In genomic region chr16:33169471-33170034, GRCm38 (mm10) we compare ENCODE assay signal across 18 mouse cellular contexts. TPM values are rescaled to one million over a fixed set of nuclear protein-coding genes. Genes with fewer than 3 reads are reported as not detected.
A peak's percentile ranks its signal among the peaks of the same experiment; 100 is the strongest.
DNase-seq lines count a peak whose midpoint lies in the region; ATAC-seq and TF ChIP-seq lines count a peak whose summit lies in the region.
"Had no signal": no experiment of that assay in that cellular context is flagged by ENCODE, and none has a peak within 500 bp of the region (broad histone marks: within the 10 kb centered on the region; RNA-seq: fewer than 3 reads in every experiment).

No protein-coding gene starts in this region.

- TF ChIP-seq EP300 in liver, postnatal 0 days (IDR thresholded peaks at IDR 0.05; ENCODE audit: low read depth), result no peak

- peak overlapping the region; percentile 21 for H3K4me3 ChIP-seq in liver, postnatal 0 days (ENCODE audit: low read depth, low read length)
- H3K4me3 ChIP-seq: embryonic facial prominence, embryonic 10.5 days; forebrain, embryonic 10.5 days; heart, adult 2 months; heart, embryonic 12.5 days; hindbrain, embryonic 10.5 days had no signal

- H3K36me3 ChIP-seq in liver, postnatal 0 days (replicated peaks; ENCODE audit: insufficient read depth, low read length), result no peaks in the 10 kb centered on the region
- H3K36me3 ChIP-seq: embryonic facial prominence, embryonic 10.5 days; forebrain, embryonic 10.5 days; heart, embryonic 12.5 days; hindbrain, embryonic 10.5 days had no signal

- no peaks in the 10 kb centered on the region for H3K27me3 ChIP-seq in liver, postnatal 0 days (ENCODE audit: insufficient read depth, low read length)
- H3K27me3 ChIP-seq: heart, embryonic 12.5 days had no signal

- H3K27ac ChIP-seq in liver, postnatal 0 days (ENCODE audit: low read depth), result peak overlapping the region; percentile 83
- H3K27ac ChIP-seq: embryonic facial prominence, embryonic 10.5 days; forebrain, embryonic 10.5 days; heart, adult 2 months; hindbrain, embryonic 10.5 days; hindbrain, embryonic 14.5 days had no signal

- no peaks in the 10 kb centered on the region for H3K9me3 ChIP-seq in liver, postnatal 0 days (ENCODE audit: low read length)
- H3K9me3 ChIP-seq: embryonic facial prominence, embryonic 10.5 days; forebrain, embryonic 10.5 days; hindbrain, embryonic 10.5 days had no signal

- peak; percentile 46 for DNase-seq in adrenal gland, postnatal 14 days
- no peak for DNase-seq in adrenal gland, postnatal 25 days
- peak; percentile 68 for DNase-seq in liver, postnatal 0 days
- no peak for DNase-seq in liver
- DNase-seq in adipocyte (ENCODE audit: low spot score), result peak; percentile 61
- no peak for DNase-seq in heart, adult 8-10 months (ENCODE audit: low spot score)
- DNase-seq: cerebellum, adult 2 months; cerebellum, postnatal 10 days; gastrocnemius, postnatal 36 days; heart, adult 2 months had no signal

- WGBS in liver, postnatal 0 days (ENCODE audit: insufficient replicate concordance), result 53% methylated on average over 8 of the region's 8 CpGs

- peak; percentile 83 for ATAC-seq in liver, postnatal 0 days
- 0 out of 2 replicates have a peak, but pooled peaks have one; percentile 20 for ATAC-seq in granulocyte monocyte progenitor cell, adult 5-6 weeks (replicated peaks; ENCODE audit: poor library complexity, severe bottlenecking)
- no peak for ATAC-seq in erythroid progenitor cell, adult 5-6 weeks (replicated peaks; ENCODE audit: low FRiP score, poor library complexity, severe bottlenecking)
- ATAC-seq: forebrain, embryonic 14.5 days had no signal

- H3K4me2 ChIP-seq in liver, postnatal 0 days (ENCODE audit: low read depth, low read length), result peak overlapping the region; percentile 55; the same call in 1 of the 2 replicates
- H3K4me2 ChIP-seq: heart, embryonic 12.5 days; hindbrain, embryonic 14.5 days had no signal

- peak overlapping the region; percentile 44 for H3K9ac ChIP-seq in liver, postnatal 0 days (replicated peaks)
- H3K9ac ChIP-seq: heart, embryonic 12.5 days; hindbrain, embryonic 14.5 days had no signal

- peaks cover 3% of the 10 kb centered on the region; the same call in 1 of the 2 replicates for H3K4me1 ChIP-seq in liver, postnatal 0 days (ENCODE audit: insufficient read depth)
- H3K4me1 ChIP-seq: embryonic facial prominence, embryonic 10.5 days; hindbrain, embryonic 10.5 days had no signal

- TF ChIP-seq CTCF in liver, postnatal 0 days (IDR thresholded peaks at IDR 0.05; ENCODE audit: low read depth), result no peak

RNA-seq across cellular contexts. Expression of gene Osbpl11, which starts 15.3 kb away (rescaled TPM):
- total RNA-seq in adrenal gland, postnatal 14 days (2021), result 46.1 and 59.0 TPM in 2 replicates
- 40.1 and 42.8 TPM in 2 replicates for total RNA-seq in adrenal gland, postnatal 25 days (2021)
- polyA plus RNA-seq in liver, postnatal 0 days (2015; fragmentation: Nextera tagmentation; extraction: Ambion mirVana), result 6.2 and 6.3 TPM in 2 replicates
- 8.0 and 12.8 TPM in 2 replicates for total RNA-seq in granulocyte monocyte progenitor cell, adult 5-6 weeks (2014; fragmentation: Nextera tagmentation)
- 16.7 and 22.3 TPM in 2 replicates for total RNA-seq in granulocyte monocyte progenitor cell, adult 5-6 weeks (2017)
- 10 to 100 TPM; 16.1 to 21.6 (median 17.0) TPM for total RNA-seq in heart, adult 8-10 months (2022)
- 3.4 and 5.4 TPM in 2 replicates for total RNA-seq in erythroid progenitor cell, adult 5-6 weeks (2015; ENCODE audit: low replicate concordance)
- total RNA-seq in erythroid progenitor cell, adult 5-6 weeks (2017; ENCODE audit: low replicate concordance), result 5.7 and 6.5 TPM in 2 replicates

Comparison
In these comparisons a context has a peak if more than half of its experiments do, and no peak if none do; other contexts are left out.
1. DNase-seq: peak in adrenal gland, postnatal 14 days (single experiment), liver, postnatal 0 days (single experiment) and adipocyte (single experiment); none in adrenal gland, postnatal 25 days (single experiment), liver (single experiment) and heart, adult 8-10 months (single experiment).